Mouse (Mus musculus) heart, adult 2 months (tissue): ENCODE measurements around the gene 4933427D14Rik.

Experiments used
- CTCF ChIP-seq: fragments of 200-600 bp; IDR thresholded peaks from 2 replicates; pipeline ENCODE4 v1.8.1; 2022; ENCODE audit warnings: antibody characterized with exemption, mild to moderate bottlenecking, moderate library complexity
- POLR2A ChIP-seq: fragments of 200-500 bp; IDR thresholded peaks from 2 replicates; pipeline ENCODE4 v1.6.1; 2011; ENCODE audit warnings: mild to moderate bottlenecking, low read depth, low read length, control low read depth; ENCODE audit not compliant: insufficient read depth

DNA sequence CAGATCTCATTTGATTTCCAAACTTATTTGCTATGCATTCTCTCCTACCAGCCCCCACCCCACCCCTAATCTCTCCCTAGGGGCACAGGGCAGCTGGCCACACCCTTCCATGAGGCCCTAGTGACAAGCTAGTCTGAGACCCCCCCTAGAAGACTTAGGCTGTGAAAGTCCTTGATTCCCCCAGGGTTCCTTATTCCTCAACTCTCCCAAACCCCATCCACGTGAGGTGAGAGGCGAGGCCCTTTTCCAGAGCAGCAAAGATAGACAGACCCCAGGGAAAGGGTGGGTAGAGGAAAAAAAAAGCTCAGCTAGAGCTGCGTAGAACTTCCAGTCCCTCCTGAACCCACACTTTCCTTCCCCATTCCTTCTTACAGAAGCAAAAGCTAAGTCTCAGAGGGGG, 76.4 kb downstream of the 4933427D14Rik start:
- TF ChIP-seq CTCF = no peak
- TF ChIP-seq POLR2A = no peak
